Mouse (Mus musculus): ENCODE data around the gene Tec. TPM values are rescaled to one million over a fixed set of nuclear protein-coding genes. Genes with fewer than 3 reads are reported as not detected.

Tec gene
- total and polyA plus RNA-seq, 3 experiments = 7.9 to 25.9 (median 20.1) TPM

DNA sequence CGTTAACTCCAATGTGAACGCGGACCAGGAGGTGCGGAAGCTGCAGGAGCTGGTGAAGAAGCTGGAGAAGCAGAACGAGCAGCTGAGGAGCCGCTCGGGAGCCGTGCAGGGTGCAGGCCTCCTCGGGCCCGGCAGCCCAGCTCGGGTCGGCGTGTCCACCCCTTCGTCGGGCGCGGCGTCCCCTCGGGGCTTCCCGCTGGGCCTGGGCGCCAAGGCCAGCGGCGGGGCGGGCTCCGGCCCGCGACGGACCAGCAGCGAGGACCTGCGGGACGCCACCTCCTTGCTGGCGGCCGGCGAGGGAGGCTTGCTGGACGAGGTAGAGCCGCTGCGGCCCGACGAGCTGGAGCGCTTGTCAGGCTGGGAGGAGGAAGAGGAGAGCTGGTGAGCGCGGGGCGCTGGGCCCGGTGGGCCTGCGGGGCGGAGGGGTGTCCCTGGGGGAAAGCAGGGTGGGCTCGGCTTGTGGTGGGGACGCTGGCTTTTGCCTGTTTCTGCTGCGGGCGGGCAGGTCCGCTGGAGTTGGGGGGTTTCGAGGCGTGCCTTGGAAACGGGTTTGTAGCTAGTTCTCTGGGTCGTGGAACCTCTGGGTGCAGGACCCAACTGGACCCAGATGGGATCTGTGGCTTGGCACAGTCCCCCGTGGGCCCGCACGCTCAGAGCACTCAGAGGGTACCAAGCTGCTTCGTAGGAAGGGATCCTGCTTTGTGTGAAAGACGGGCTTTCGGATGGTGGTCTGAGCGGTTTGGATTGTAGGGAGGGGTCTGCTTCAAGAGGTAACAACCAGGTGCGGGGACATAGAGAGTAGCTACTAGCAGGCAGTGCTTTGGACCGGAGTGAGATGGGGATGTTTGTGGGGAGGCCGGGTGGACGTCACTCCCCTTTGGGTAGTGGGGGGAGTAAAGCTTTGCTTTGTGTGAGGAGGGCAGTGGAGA lies 46.6 kb upstream of the Tec start:
- peaks cover 7 to 24% of the 10 kb centered on the region in 2 experiments for H3K4me1 ChIP-seq (ENCODE audit: control insufficient read depth in 1 of 2, insufficient read depth in 2 of 2)
- peak overlapping the region; percentile 55 for H3K27ac ChIP-seq (ENCODE audit: insufficient read depth, low read depth)
- H3K4me3 ChIP-seq (replicated peaks in 1 of 3; ENCODE audit: low read depth in 2 of 3, low read length in 2 of 3, poor library complexity in 1 of 3) = peak overlapping the region; percentile 77 to 98 (median 89)
- TF ChIP-seq TBP (conservative IDR thresholded peaks at IDR 0.05; ENCODE audit: low read depth, low read length) (no peak), ZC3H11A (IDR thresholded peaks at IDR 0.05; ENCODE audit: low read depth, low read length) (no peak), MXI1 (IDR thresholded peaks at IDR 0.05; ENCODE audit: low read depth, low read length) (peak; percentile 44; the same call in 1 of the 2 replicates), USF2 (conservative IDR thresholded peaks at IDR 0.05; ENCODE audit: low read depth, low read length) (no peak), MEF2A (IDR thresholded peaks at IDR 0.05; ENCODE audit: borderline replicate concordance, low read depth, low read length) (0 out of 2 replicates have a peak, but pooled peaks have one; percentile 1), ZMIZ1 (IDR thresholded peaks at IDR 0.05; ENCODE audit: low read depth, low read length) (peak; percentile 10), BHLHE40 (IDR thresholded peaks at IDR 0.05; ENCODE audit: low read depth, low read length) (no peak), ELF1 (IDR thresholded peaks at IDR 0.05; ENCODE audit: low read depth, low read length) (no peak), CHD1 (IDR thresholded peaks at IDR 0.05; ENCODE audit: low read depth, low read length) (no peak), MYC (IDR thresholded peaks at IDR 0.05; ENCODE audit: low read depth, low read length) (no peak), SIN3A (IDR thresholded peaks at IDR 0.05; ENCODE audit: low read length) (no peak), ZNF384 (IDR thresholded peaks at IDR 0.05; ENCODE audit: low read depth, low read length) (no peak), RAD21 (IDR thresholded peaks at IDR 0.05; ENCODE audit: low read depth, low read length) (no peak), UBTF (IDR thresholded peaks at IDR 0.05; ENCODE audit: low read depth, low read length) (0 out of 2 replicates have a peak, but pooled peaks have one; percentile 36), MAX (IDR thresholded peaks at IDR 0.05; ENCODE audit: low read length) (no peak), PAX5 (IDR thresholded peaks at IDR 0.05; ENCODE audit: low read length) (no peak), TCF12 (IDR thresholded peaks at IDR 0.05; ENCODE audit: low read depth, low read length) (no peak), USF1 (IDR thresholded peaks at IDR 0.05; ENCODE audit: low read depth, low read length) (no peak), ETS1 (conservative IDR thresholded peaks at IDR 0.05; ENCODE audit: low read depth, low read length) (no peak), GABPA (IDR thresholded peaks at IDR 0.05; ENCODE audit: insufficient replicate concordance, low read depth, low read length) (no peak), JUND (conservative IDR thresholded peaks at IDR 0.05; ENCODE audit: low read depth, low read length) (no peak), CHD2 (IDR thresholded peaks at IDR 0.05; ENCODE audit: low read length) (no peak), EP300 (IDR thresholded peaks at IDR 0.05; ENCODE audit: low read length) (no peak), POLR2AphosphoS2 (IDR thresholded peaks at IDR 0.05; ENCODE audit: low read depth, low read length) (no peak), POLR2A (IDR thresholded peaks at IDR 0.05; ENCODE audit: low read depth, low read length) (no peak), MAZ (IDR thresholded peaks at IDR 0.05; ENCODE audit: low read depth, low read length) (no peak), ZKSCAN1 (IDR thresholded peaks at IDR 0.05; ENCODE audit: borderline replicate concordance, low read depth, low read length) (no peak), E2F4 (IDR thresholded peaks at IDR 0.05; ENCODE audit: insufficient replicate concordance, low read depth, low read length) (no peak), JUN (IDR thresholded peaks at IDR 0.05; ENCODE audit: insufficient read depth, low read depth, low read length) (no peak), NELFE (IDR thresholded peaks at IDR 0.05; ENCODE audit: low read depth, low read length) (no peak), SMC3 (IDR thresholded peaks at IDR 0.05; ENCODE audit: low read depth, low read length) (no peak), HCFC1 (IDR thresholded peaks at IDR 0.05; ENCODE audit: low read depth, low read length) (no peak), MAFK (IDR thresholded peaks at IDR 0.05; ENCODE audit: insufficient replicate concordance, low read length) (no peak), NRF1 (IDR thresholded peaks at IDR 0.05; ENCODE audit: low read depth, low read length) (no peak)
- H3K4me2 ChIP-seq (ENCODE audit: insufficient read depth, low read depth, poor library complexity, severe bottlenecking) = peak overlapping the region; percentile 70
- in situ Hi-C loops (cut with MboI; ENCODE audit: low pct_ligation_motif_present, low pct_unique_long_range_greater_than_20kb, low sequenced_read_pairs) = no loop called here
- H3K9ac ChIP-seq (ENCODE audit: insufficient read depth, low read depth) = peak overlapping the region; percentile 84
- H3K27me3 ChIP-seq (replicated peaks) = no peaks in the 10 kb centered on the region
- dilution Hi-C loops (cut with MboI; ENCODE audit: extremely low pct_ligation_motif_present, extremely low pct_unique_long_range_greater_than_20kb, low sequenced_read_pairs) = no loop called here
- DNase-seq (ENCODE audit: extremely low read depth) = no peak
- peaks cover 0 to 4% of the 10 kb centered on the region in 2 experiments for H3K36me3 ChIP-seq (replicated peaks in 1 of 2; ENCODE audit: control insufficient read depth in 1 of 2, insufficient read depth in 1 of 2, low read length in 1 of 2)
- 0 out of 2 replicates have a peak, but pooled peaks cover 2% of the 10 kb centered on the region for H3K79me2 ChIP-seq (replicated peaks; ENCODE audit: control insufficient read depth, extremely low read depth, insufficient read depth, poor library complexity, severe bottlenecking)
- H3K9me3 ChIP-seq (replicated peaks; ENCODE audit: low read length) = no peaks in the 10 kb centered on the region

Measured in CH12.LX (cell line).